Mouse (Mus musculus) liver, postnatal 0 days (tissue): ENCODE data around the gene Stk26.

Experiments
- CTCF ChIP-seq: sonication (generic); IDR thresholded peaks from 2 replicates; pipeline ENCODE4 v1.5.1; 2016; ENCODE audit warnings: antibody characterized with exemption, low read depth
- EP300 ChIP-seq: IDR thresholded peaks from 2 replicates; pipeline ENCODE4 v1.6.1; 2016; ENCODE audit warnings: antibody characterized with exemption, low read depth, mild to moderate bottlenecking

- TF ChIP-seq EP300 (no peak), CTCF (no peak)
These were observed 69.1 kb downstream of the Stk26 start for GRCm38 (mm10) chrX:50909915-50910314.
